Mouse (Mus musculus): ENCODE data around the gene Ak4. TPM values are rescaled to one million over a fixed set of nuclear protein-coding genes. Genes with fewer than 3 reads are reported as not detected.
A peak's percentile ranks its signal among the peaks of the same experiment; 100 is the strongest.
"Not testable (repeated sequence)": the region's sequence is repeated elsewhere in the genome, so short reads cannot be mapped to it uniquely, and the experiment has no call there.

Gene Ak4
- polyA plus RNA-seq, 1 experiment from 2014 or later: 5.0 TPM

- Histone ChIP-seq H3K9me3 (ENCODE audit: control insufficient read depth, low read length) (no peaks in the 10 kb centered on the region), H3K4me3 (ENCODE audit: low read depth, low read length) (no peak overlapping the region), H3K4me2 (ENCODE audit: low read depth, low read length) (no peak overlapping the region), H3K9ac (ENCODE audit: low read depth, low read length) (no peak overlapping the region), H3K27ac (replicated peaks; ENCODE audit: low read depth, low read length) (no peak overlapping the region), H3K4me1 (ENCODE audit: control insufficient read depth, insufficient read depth, low read length) (no peaks in the 10 kb centered on the region), H3K36me3 (ENCODE audit: control insufficient read depth, insufficient read depth, low read length) (no peaks in the 10 kb centered on the region), H3K27me3 (replicated peaks; ENCODE audit: control insufficient read depth, insufficient read depth, low read length) (no peaks in the 10 kb centered on the region)
- ATAC-seq (ENCODE audit: low read depth): no peak
- WGBS: 84% methylated on average over 8 of the region's 8 CpGs
- DNase-seq (ENCODE audit: low spot score): no peak
These were observed 30.8 kb upstream of the Ak4 start for GRCm38 (mm10) chr4:101388246-101388645.

- H3K9ac ChIP-seq (ENCODE audit: low read depth, low read length); H3K4me3 ChIP-seq (ENCODE audit: low read depth, low read length); H3K27ac ChIP-seq (replicated peaks; ENCODE audit: low read depth, low read length); H3K4me2 ChIP-seq (ENCODE audit: low read depth, low read length); H3K4me1 ChIP-seq (ENCODE audit: control insufficient read depth, insufficient read depth, low read length); H3K27me3 ChIP-seq (replicated peaks; ENCODE audit: control insufficient read depth, insufficient read depth, low read length); DNase-seq (ENCODE audit: low spot score); H3K36me3 ChIP-seq (ENCODE audit: control insufficient read depth, insufficient read depth, low read length); ATAC-seq (ENCODE audit: low read depth); H3K9me3 ChIP-seq (ENCODE audit: control insufficient read depth, low read length): not testable (repeated sequence)
- WGBS: 78% methylated on average over 6 of the region's 6 CpGs
These were observed 30.4 kb upstream of the Ak4 start for GRCm38 (mm10) chr4:101388656-101389055.

GRCm38 (mm10) chr4:101392229-101392628, 26.8 kb upstream of the Ak4 start:
- Histone ChIP-seq H3K9me3 (ENCODE audit: control insufficient read depth, low read length) (no peaks in the 10 kb centered on the region), H3K36me3 (ENCODE audit: control insufficient read depth, insufficient read depth, low read length) (no peaks in the 10 kb centered on the region), H3K9ac (ENCODE audit: low read depth, low read length) (no peak overlapping the region), H3K4me1 (ENCODE audit: control insufficient read depth, insufficient read depth, low read length) (no peaks in the 10 kb centered on the region), H3K27me3 (replicated peaks; ENCODE audit: control insufficient read depth, insufficient read depth, low read length) (no peaks in the 10 kb centered on the region), H3K4me2 (ENCODE audit: low read depth, low read length) (no peak overlapping the region), H3K4me3 (ENCODE audit: low read depth, low read length) (no peak overlapping the region), H3K27ac (replicated peaks; ENCODE audit: low read depth, low read length) (no peak overlapping the region)
- DNase-seq (ENCODE audit: low spot score): peak; percentile 20
- WGBS: 53% methylated on average over 2 of the region's 2 CpGs
- ATAC-seq (ENCODE audit: low read depth): no peak

- H3K27ac ChIP-seq (replicated peaks; ENCODE audit: low read depth, low read length): no peak overlapping the region
- no peaks in the 10 kb centered on the region for H3K9me3 ChIP-seq (ENCODE audit: control insufficient read depth, low read length)
- H3K4me2 ChIP-seq (ENCODE audit: low read depth, low read length): no peak overlapping the region
- no peaks in the 10 kb centered on the region for H3K4me1 ChIP-seq (ENCODE audit: control insufficient read depth, insufficient read depth, low read length)
- DNase-seq (ENCODE audit: low spot score): peak; percentile 21
- H3K9ac ChIP-seq (ENCODE audit: low read depth, low read length): no peak overlapping the region
- 63% methylated on average over 5 of the region's 5 CpGs for WGBS
- no peaks in the 10 kb centered on the region for H3K27me3 ChIP-seq (replicated peaks; ENCODE audit: control insufficient read depth, insufficient read depth, low read length)
- no peaks in the 10 kb centered on the region for H3K36me3 ChIP-seq (ENCODE audit: control insufficient read depth, insufficient read depth, low read length)
- ATAC-seq (ENCODE audit: low read depth): no peak
- no peak overlapping the region for H3K4me3 ChIP-seq (ENCODE audit: low read depth, low read length)
These were observed 25.8 kb upstream of the Ak4 start for GRCm38 (mm10) chr4:101393292-101393711.

GRCm38 (mm10) chr4:101395021-101395533, 24.0 kb upstream of the Ak4 start:
- no peaks in the 10 kb centered on the region for H3K36me3 ChIP-seq (ENCODE audit: control insufficient read depth, insufficient read depth, low read length)
- no peak overlapping the region for H3K9ac ChIP-seq (ENCODE audit: low read depth, low read length)
- 80% methylated on average over 8 of the region's 8 CpGs for WGBS
- H3K4me1 ChIP-seq (ENCODE audit: control insufficient read depth, insufficient read depth, low read length): no peaks in the 10 kb centered on the region
- H3K4me2 ChIP-seq (ENCODE audit: low read depth, low read length): no peak overlapping the region
- no peak overlapping the region for H3K4me3 ChIP-seq (ENCODE audit: low read depth, low read length)
- H3K9me3 ChIP-seq (ENCODE audit: control insufficient read depth, low read length): no peaks in the 10 kb centered on the region
- no peak for DNase-seq (ENCODE audit: low spot score)
- no peak overlapping the region for H3K27ac ChIP-seq (replicated peaks; ENCODE audit: low read depth, low read length)
- H3K27me3 ChIP-seq (replicated peaks; ENCODE audit: control insufficient read depth, insufficient read depth, low read length): no peaks in the 10 kb centered on the region
- no peak for ATAC-seq (ENCODE audit: low read depth)

- Histone ChIP-seq H3K4me3 (ENCODE audit: low read depth, low read length) (no peak overlapping the region), H3K27ac (replicated peaks; ENCODE audit: low read depth, low read length) (no peak overlapping the region)
These were observed 19.0 kb upstream of the Ak4 start for GRCm38 (mm10) chr4:101400025-101400594.

GRCm38 (mm10) chr4:101401945-101402344, 17.1 kb upstream of the Ak4 start:
- Histone ChIP-seq H3K9ac (ENCODE audit: low read depth, low read length) (no peak overlapping the region), H3K27me3 (replicated peaks; ENCODE audit: control insufficient read depth, insufficient read depth, low read length) (no peaks in the 10 kb centered on the region), H3K4me2 (ENCODE audit: low read depth, low read length) (no peak overlapping the region), H3K4me1 (ENCODE audit: control insufficient read depth, insufficient read depth, low read length) (0 out of 2 replicates have a peak, but pooled peaks cover 3% of the 10 kb centered on the region), H3K36me3 (ENCODE audit: control insufficient read depth, insufficient read depth, low read length) (no peaks in the 10 kb centered on the region), H3K27ac (replicated peaks; ENCODE audit: low read depth, low read length) (no peak overlapping the region), H3K9me3 (ENCODE audit: control insufficient read depth, low read length) (no peaks in the 10 kb centered on the region), H3K4me3 (ENCODE audit: low read depth, low read length) (no peak overlapping the region)
- no peak for ATAC-seq (ENCODE audit: low read depth)
- DNase-seq (ENCODE audit: low spot score): no peak
- 74% methylated on average over 1 of the region's 1 CpGs for WGBS

More at GRCm38 (mm10) chr4:101400025-101400594, 19.0 kb upstream of the Ak4 start:
- WGBS: 82% methylated on average over 4 of the region's 4 CpGs
- H3K4me2 ChIP-seq (ENCODE audit: low read depth, low read length): no peak overlapping the region
- DNase-seq (ENCODE audit: low spot score): no peak
- 0 out of 2 replicates have a peak, but pooled peaks cover 2% of the 10 kb centered on the region for H3K4me1 ChIP-seq (ENCODE audit: control insufficient read depth, insufficient read depth, low read length)
- no peaks in the 10 kb centered on the region for H3K36me3 ChIP-seq (ENCODE audit: control insufficient read depth, insufficient read depth, low read length)
- H3K27me3 ChIP-seq (replicated peaks; ENCODE audit: control insufficient read depth, insufficient read depth, low read length): no peaks in the 10 kb centered on the region
- no peak overlapping the region for H3K9ac ChIP-seq (ENCODE audit: low read depth, low read length)
- ATAC-seq (ENCODE audit: low read depth): no peak
- H3K9me3 ChIP-seq (ENCODE audit: control insufficient read depth, low read length): no peaks in the 10 kb centered on the region

- Histone ChIP-seq H3K27ac (replicated peaks; ENCODE audit: low read depth, low read length) (peak overlapping the region; percentile 48; the same call in 1 of the 2 replicates), H3K27me3 (replicated peaks; ENCODE audit: control insufficient read depth, insufficient read depth, low read length) (no peaks in the 10 kb centered on the region), H3K4me1 (ENCODE audit: control insufficient read depth, insufficient read depth, low read length) (0 out of 2 replicates have a peak, but pooled peaks cover 3% of the 10 kb centered on the region), H3K4me2 (ENCODE audit: low read depth, low read length) (no peak overlapping the region), H3K9ac (ENCODE audit: low read depth, low read length) (no peak overlapping the region), H3K4me3 (ENCODE audit: low read depth, low read length) (no peak overlapping the region), H3K36me3 (ENCODE audit: control insufficient read depth, insufficient read depth, low read length) (no peaks in the 10 kb centered on the region), H3K9me3 (ENCODE audit: control insufficient read depth, low read length) (no peaks in the 10 kb centered on the region)
- DNase-seq (ENCODE audit: low spot score) (peak; percentile 95), ATAC-seq (ENCODE audit: low read depth) (peak; percentile 85)
- WGBS: 34% methylated on average over 3 of the region's 3 CpGs
These were observed 14.2 kb upstream of the Ak4 start for GRCm38 (mm10) chr4:101404863-101405262.
